Mouse (Mus musculus) intestine, embryonic 14.5 days (tissue): ENCODE data around the gene Bcas2. TPM values are rescaled to one million over a fixed set of nuclear protein-coding genes. Genes with fewer than 3 reads are reported as not detected.
"Not testable (repeated sequence)": the region's sequence is repeated elsewhere in the genome, so short reads cannot be mapped to it uniquely, and the experiment has no call there.

Source experiments
- ATAC-seq: fragments of 200-750 bp; cut with Nextera tagmentation; replicated peaks from 2 replicates; pipeline ENCODE4 v1.8.0; 2017; ENCODE audit warnings: low read depth, moderate number of reproducible peaks, moderate TSS enrichment, moderate library complexity; ENCODE audit not compliant: low FRiP score, low TSS enrichment
- DNase-seq: peaks from one replicate; pipeline ENCODE4 v3.0.0-alpha.2; 2018; ENCODE audit warnings: low spot score
- H3K27ac ChIP-seq: fragments of 300-500 bp; sonication (generic); 2 replicates; pipeline ENCODE4 v1.5.1; 2014; ENCODE audit warnings: low read depth, mild to moderate bottlenecking, control low read depth
- H3K27me3 ChIP-seq: fragments of 300-500 bp; sonication (generic); replicated peaks from 2 replicates; pipeline ENCODE4 v1.6.1; 2014; ENCODE audit warnings: low read length, control low read depth; ENCODE audit not compliant: control insufficient read depth, insufficient read depth
- H3K36me3 ChIP-seq: fragments of 300-500 bp; sonication (generic); 2 replicates; pipeline ENCODE4 v1.6.1; 2014; ENCODE audit warnings: low read length, control low read depth; ENCODE audit not compliant: control insufficient read depth, insufficient read depth
- H3K4me1 ChIP-seq: fragments of 300-500 bp; sonication (generic); replicated peaks from 2 replicates; pipeline ENCODE4 v1.6.1; 2014; ENCODE audit warnings: low read length, control low read depth, mixed read lengths; ENCODE audit not compliant: control insufficient read depth, insufficient read depth
- H3K4me2 ChIP-seq: fragments of 300-500 bp; sonication (generic); 2 replicates; pipeline ENCODE4 v1.6.1; 2014; ENCODE audit warnings: low read length
- H3K4me3 ChIP-seq: fragments of 300-500 bp; sonication (generic); 2 replicates; pipeline ENCODE4 v1.5.1; 2014; ENCODE audit warnings: low read depth, low read length, control low read depth, mixed read lengths
- H3K9ac ChIP-seq: fragments of 300-500 bp; sonication (generic); 2 replicates; pipeline ENCODE4 v1.6.1; 2014; ENCODE audit warnings: mild to moderate bottlenecking, low read length
- H3K9me3 ChIP-seq: fragments of 300-500 bp; sonication (generic); 2 replicates; pipeline ENCODE4 v1.6.1; 2016; ENCODE audit warnings: low read length, control low read depth; ENCODE audit not compliant: control insufficient read depth
- WGBS: fragments of 180-500 bp; shearing (Covaris S2); extraction: QIAGEN DNeasy Blood & Tissue Kit; methylation state at CpG from one replicate; pipeline ENCODE4 v1.1.7; 2014; 5-methylcytosine and 5-hydroxymethylcytosine counted together
- polyA plus RNA-seq: library from polyadenylated mRNA; unstranded; fragments of >200 nt; fragmentation: Nextera tagmentation; extraction: Ambion mirVana; gene quantifications from 2 replicates; pipeline ENCODE4 v1.2.1, GENCODE M21; 2014

Bcas2 gene
- polyA plus RNA-seq, 1 experiment from 2014 or later: 189 TPM

- 62% methylated on average over 5 of the region's 5 CpGs for WGBS
- DNase-seq: no peak
- ATAC-seq: no peak
Observed at GRCm38 (mm10) chr3:103213537-103213936, 42.1 kb downstream of the Bcas2 start.

DNA sequence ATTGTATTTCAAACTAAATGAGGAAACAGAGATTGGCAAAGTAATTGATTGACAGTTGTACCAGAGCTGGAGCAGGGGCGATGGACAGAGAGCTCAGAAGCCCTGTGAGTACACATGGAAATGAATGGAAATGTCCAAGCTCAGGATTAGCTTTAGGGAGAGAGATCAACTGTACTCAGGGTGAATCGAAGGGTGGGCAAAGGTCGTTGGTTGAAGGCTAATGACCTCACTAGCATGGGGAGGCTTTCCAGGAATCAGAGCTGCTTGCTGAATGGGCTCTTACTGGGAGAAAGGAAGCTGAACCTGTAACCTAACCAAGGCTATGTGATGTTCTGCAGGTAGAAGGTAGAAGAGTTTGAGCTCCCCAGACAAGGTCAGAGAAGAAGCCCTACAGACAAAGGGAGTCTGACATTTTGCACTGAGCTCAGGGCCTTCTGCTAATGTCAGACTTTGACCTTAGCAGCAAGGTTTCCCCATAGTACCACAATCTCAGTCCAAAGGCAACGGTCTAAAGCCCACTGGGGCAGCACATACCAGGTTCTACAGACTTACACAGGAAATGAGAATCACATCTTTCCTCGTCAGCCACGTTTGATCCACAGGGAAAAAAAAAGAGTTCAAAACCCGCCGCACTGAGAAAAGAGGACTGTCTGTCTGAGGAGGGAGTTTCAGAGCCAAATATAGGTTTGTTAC is 43.3 kb downstream of the Bcas2 start:
- Histone ChIP-seq H3K4me3 (no peak overlapping the region), H3K9me3 (no peaks in the 10 kb centered on the region), H3K27ac (no peak overlapping the region), H3K9ac (no peak overlapping the region), H3K4me1 (no peaks in the 10 kb centered on the region), H3K27me3 (no peaks in the 10 kb centered on the region), H3K4me2 (no peak overlapping the region), H3K36me3 (no peaks in the 10 kb centered on the region)
- WGBS: 80% methylated on average over 8 of the region's 8 CpGs
- ATAC-seq: no peak
- no peak for DNase-seq

More at GRCm38 (mm10) chr3:103213537-103213936, 42.1 kb downstream of the Bcas2 start:
- Histone ChIP-seq H3K4me2 (no peak overlapping the region), H3K36me3 (no peaks in the 10 kb centered on the region), H3K27ac (no peak overlapping the region), H3K4me1 (no peaks in the 10 kb centered on the region), H3K27me3 (no peaks in the 10 kb centered on the region), H3K9me3 (no peaks in the 10 kb centered on the region), H3K4me3 (no peak overlapping the region), H3K9ac (no peak overlapping the region)

- not testable (repeated sequence) for ATAC-seq, H3K27ac ChIP-seq, H3K27me3 ChIP-seq, H3K9me3 ChIP-seq, DNase-seq, H3K9ac ChIP-seq, H3K4me3 ChIP-seq, H3K36me3 ChIP-seq, H3K4me1 ChIP-seq, H3K4me2 ChIP-seq
- WGBS: 89% methylated on average over 8 of the region's 8 CpGs
Observed at GRCm38 (mm10) chr3:103215399-103215798, 43.9 kb downstream of the Bcas2 start.

- ATAC-seq (no peak), DNase-seq (no peak)
- Histone ChIP-seq H3K9ac (no peak overlapping the region), H3K36me3 (no peaks in the 10 kb centered on the region), H3K4me3 (no peak overlapping the region), H3K4me1 (no peaks in the 10 kb centered on the region), H3K4me2 (no peak overlapping the region), H3K9me3 (0 out of 2 replicates have a peak, but pooled peaks cover 3% of the 10 kb centered on the region), H3K27ac (no peak overlapping the region), H3K27me3 (no peaks in the 10 kb centered on the region)
- 79% methylated on average over 2 of the region's 2 CpGs for WGBS
Observed at GRCm38 (mm10) chr3:103221435-103221834, 50.0 kb downstream of the Bcas2 start.

DNA sequence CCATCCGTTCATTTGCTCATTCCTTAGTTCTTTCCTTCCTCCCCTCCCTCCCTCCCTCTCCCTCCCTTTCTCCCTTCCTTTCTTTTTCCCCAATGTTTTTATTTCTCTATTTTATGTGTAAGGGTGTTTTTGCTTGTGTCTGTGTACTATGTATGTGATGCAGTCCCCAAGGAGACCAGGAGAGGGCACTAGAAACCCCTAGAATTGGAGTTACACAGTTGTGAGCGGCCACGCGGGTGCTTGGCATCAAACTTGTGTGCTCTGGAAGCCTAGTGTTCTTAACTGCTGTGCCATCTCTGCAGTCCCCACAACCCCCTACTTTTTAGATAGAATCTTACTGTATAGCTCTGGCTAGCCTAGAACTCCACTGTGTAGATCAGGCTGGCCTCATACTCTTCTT is 52.3 kb downstream of the Bcas2 start:
- Histone ChIP-seq H3K36me3 (no peaks in the 10 kb centered on the region), H3K27me3 (no peaks in the 10 kb centered on the region), H3K4me3 (no peak overlapping the region), H3K4me1 (no peaks in the 10 kb centered on the region), H3K4me2 (no peak overlapping the region), H3K27ac (no peak overlapping the region), H3K9me3 (peaks cover 13% of the 10 kb centered on the region), H3K9ac (no peak overlapping the region)
- 62% methylated on average over 4 of the region's 4 CpGs for WGBS
- DNase-seq (no peak), ATAC-seq (no peak)

GRCm38 (mm10) chr3:103224231-103224765 is 52.8 kb downstream of the Bcas2 start:
- no peak for ATAC-seq
- DNase-seq: no peak
- WGBS: 75% methylated on average over 12 of the region's 12 CpGs
- Histone ChIP-seq H3K36me3 (no peaks in the 10 kb centered on the region), H3K9ac (no peak overlapping the region), H3K27me3 (no peaks in the 10 kb centered on the region), H3K27ac (no peak overlapping the region), H3K9me3 (peaks cover 13% of the 10 kb centered on the region), H3K4me3 (no peak overlapping the region), H3K4me1 (no peaks in the 10 kb centered on the region), H3K4me2 (no peak overlapping the region)

DNA sequence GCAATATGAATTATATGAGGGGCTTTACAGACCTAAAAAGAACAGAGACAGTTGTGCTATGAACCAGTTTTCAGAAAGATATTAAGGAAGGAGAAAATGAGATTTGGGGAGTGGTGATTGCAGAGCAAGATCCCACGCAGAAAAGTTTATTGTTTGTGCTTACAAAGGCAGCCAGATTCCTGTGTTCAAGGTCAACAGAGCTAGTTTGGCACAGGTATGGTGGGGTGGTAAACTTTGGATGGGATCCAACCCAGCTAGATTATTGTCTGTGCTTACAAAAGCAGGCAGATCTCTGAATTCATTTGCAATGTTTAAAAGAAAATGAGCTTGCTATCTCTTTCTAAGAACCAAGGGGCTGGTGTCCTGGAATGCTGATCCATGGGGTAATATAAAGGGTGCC is 56.3 kb downstream of the Bcas2 start:
- no peak overlapping the region for H3K9ac ChIP-seq
- WGBS: 89% methylated on average over 1 of the region's 1 CpGs

More for the DNA sequence above, 56.3 kb downstream of the Bcas2 start:
- ATAC-seq (no peak), DNase-seq (no peak)
- no peaks in the 10 kb centered on the region for H3K4me1 ChIP-seq
- H3K27me3 ChIP-seq: no peaks in the 10 kb centered on the region
- no peak overlapping the region for H3K4me2 ChIP-seq
- no peak overlapping the region for H3K27ac ChIP-seq
- no peaks in the 10 kb centered on the region for H3K36me3 ChIP-seq
- no peak overlapping the region for H3K4me3 ChIP-seq
- H3K9me3 ChIP-seq: peaks cover 10% of the 10 kb centered on the region
